Mouse (Mus musculus) forebrain, embryonic 12.5 days (tissue): ENCODE results near the gene Scn7a. TPM values are rescaled to one million over a fixed set of nuclear protein-coding genes. Genes with fewer than 3 reads are reported as not detected.

Experiments
- ATAC-seq: fragments of 200-750 bp; cut with Nextera tagmentation; 2 replicates; pipeline ENCODE4 v1.8.0; 2017; ENCODE audit warnings: moderate TSS enrichment; ENCODE audit not compliant: low FRiP score
- H3K27ac ChIP-seq: fragments of 300-500 bp; sonication (generic); 2 replicates; pipeline ENCODE4 v1.5.1; 2016; ENCODE audit warnings: mild to moderate bottlenecking
- H3K27me3 ChIP-seq: fragments of 300-500 bp; sonication (generic); 2 replicates; pipeline ENCODE4 v1.6.1; 2016; ENCODE audit warnings: mild to moderate bottlenecking
- H3K36me3 ChIP-seq: fragments of 300-500 bp; sonication (generic); replicated peaks from 2 replicates; pipeline ENCODE4 v1.6.1; 2016; ENCODE audit warnings: mild to moderate bottlenecking
- H3K4me1 ChIP-seq: fragments of 300-500 bp; sonication (generic); 2 replicates; pipeline ENCODE4 v1.6.1; 2016
- H3K4me2 ChIP-seq: fragments of 300-500 bp; sonication (generic); 2 replicates; pipeline ENCODE4 v1.6.1; 2016; ENCODE audit warnings: mild to moderate bottlenecking, moderate library complexity
- H3K4me3 ChIP-seq: fragments of 300-500 bp; sonication (generic); replicated peaks from 2 replicates; pipeline ENCODE4 v1.5.1; 2016; ENCODE audit warnings: mild to moderate bottlenecking
- H3K9ac ChIP-seq: fragments of 300-500 bp; sonication (generic); 2 replicates; pipeline ENCODE4 v1.6.1; 2016; ENCODE audit warnings: mild to moderate bottlenecking
- H3K9me3 ChIP-seq: fragments of 300-500 bp; sonication (generic); 2 replicates; pipeline ENCODE4 v1.6.1; 2016
- WGBS: fragments of 180-500 bp; shearing (Covaris S2); methylation state at CpG from one replicate; pipeline ENCODE4 v1.1.7; 2016; 5-methylcytosine and 5-hydroxymethylcytosine counted together
- polyA plus RNA-seq: library from polyadenylated mRNA; unstranded; fragments of >200 nt; fragmentation: Nextera tagmentation; extraction: Ambion mirVana; gene quantifications from 2 replicates; pipeline ENCODE4 v1.2.1, GENCODE M21; 2016

The Scn7a gene
- polyA plus RNA-seq, 1 experiment from 2014 or later = not detected

DNA sequence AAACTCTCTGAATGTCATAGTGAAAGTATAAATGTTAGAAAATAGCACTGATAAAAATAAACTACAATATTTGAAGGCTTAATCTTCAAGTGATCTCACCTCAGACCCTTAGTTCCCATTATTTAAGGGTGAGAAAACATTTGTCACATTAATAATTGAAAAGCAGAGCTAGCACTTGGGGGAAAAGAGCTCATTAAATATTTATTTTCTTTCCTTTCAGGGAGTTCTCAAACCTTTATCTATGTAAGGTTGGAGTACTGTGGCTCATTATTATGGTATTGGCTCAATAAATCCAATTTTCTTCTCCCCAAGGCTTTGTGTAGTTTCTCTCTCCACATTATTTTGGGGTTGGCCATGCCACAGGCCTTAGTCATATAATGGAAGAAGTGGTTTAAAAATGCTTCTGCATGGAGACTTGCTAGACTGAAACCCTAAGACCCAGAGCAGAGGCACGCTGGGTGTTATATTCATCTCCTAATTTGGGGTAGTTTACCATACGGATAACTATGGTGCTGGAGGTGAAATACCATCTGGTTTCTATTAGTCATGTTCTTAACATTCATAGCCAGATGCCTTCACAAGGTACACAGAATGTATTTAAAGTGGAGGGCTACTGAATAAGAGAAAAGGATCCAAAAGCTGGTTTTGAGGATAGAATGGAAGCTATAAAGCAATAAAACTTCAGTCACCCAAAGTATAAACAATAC, 57.7 kb downstream of the Scn7a start:
- H3K9me3 ChIP-seq = no peaks in the 10 kb centered on the region
- H3K4me1 ChIP-seq = no peaks in the 10 kb centered on the region
- H3K27me3 ChIP-seq = no peaks in the 10 kb centered on the region
- H3K9ac ChIP-seq = no peak overlapping the region
- H3K4me2 ChIP-seq = no peak overlapping the region
- WGBS = 69% methylated on average over 2 of the region's 2 CpGs
- H3K36me3 ChIP-seq = no peaks in the 10 kb centered on the region
- no peak for ATAC-seq
- H3K27ac ChIP-seq = no peak overlapping the region
- no peak overlapping the region for H3K4me3 ChIP-seq

DNA sequence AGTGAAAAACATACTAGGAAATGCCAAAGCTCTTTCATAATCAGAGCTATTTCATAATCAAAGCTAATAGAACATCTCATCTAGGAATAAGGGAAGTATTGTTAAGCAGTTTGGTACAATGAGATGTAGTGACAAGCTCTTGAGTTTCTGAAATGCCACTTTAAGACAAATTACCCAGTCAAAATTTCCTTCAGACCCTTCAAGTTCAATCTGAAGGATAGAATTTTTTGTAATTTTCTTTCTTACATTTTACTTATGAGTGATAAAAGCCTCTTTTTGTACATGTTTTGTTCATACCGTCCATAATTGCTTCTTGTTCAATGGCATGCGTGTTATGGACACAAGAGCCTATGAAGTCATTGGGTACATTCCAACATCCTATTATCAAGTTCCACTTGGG, 72.6 kb downstream of the Scn7a start:
- no peaks in the 10 kb centered on the region for H3K9me3 ChIP-seq
- no peak overlapping the region for H3K9ac ChIP-seq
- no peak overlapping the region for H3K4me3 ChIP-seq
- H3K36me3 ChIP-seq = no peaks in the 10 kb centered on the region
- H3K4me1 ChIP-seq = no peaks in the 10 kb centered on the region
- no peak overlapping the region for H3K27ac ChIP-seq
- no peak for ATAC-seq
- 70% methylated on average over 2 of the region's 2 CpGs for WGBS
- H3K4me2 ChIP-seq = no peak overlapping the region
- no peaks in the 10 kb centered on the region for H3K27me3 ChIP-seq

- Histone ChIP-seq H3K4me1 (no peaks in the 10 kb centered on the region), H3K4me3 (no peak overlapping the region), H3K36me3 (no peaks in the 10 kb centered on the region), H3K4me2 (no peak overlapping the region), H3K9ac (no peak overlapping the region), H3K27ac (no peak overlapping the region), H3K27me3 (no peaks in the 10 kb centered on the region), H3K9me3 (no peaks in the 10 kb centered on the region)
- 87% methylated on average over 2 of the region's 2 CpGs for WGBS
- ATAC-seq = no peak
Observed at GRCm38 (mm10) chr2:66692300-66692699, 92.4 kb downstream of the Scn7a start.

GRCm38 (mm10) chr2:66661988-66662387, 122.7 kb downstream of the Scn7a start:
- no peak overlapping the region for H3K27ac ChIP-seq
- no peaks in the 10 kb centered on the region for H3K36me3 ChIP-seq
- 76% methylated on average over 1 of the region's 1 CpGs for WGBS
- no peak for ATAC-seq
- H3K9me3 ChIP-seq = no peaks in the 10 kb centered on the region
- no peak overlapping the region for H3K4me2 ChIP-seq
- H3K4me3 ChIP-seq = no peak overlapping the region
- H3K27me3 ChIP-seq = no peaks in the 10 kb centered on the region
- no peaks in the 10 kb centered on the region for H3K4me1 ChIP-seq
- no peak overlapping the region for H3K9ac ChIP-seq

GRCm38 (mm10) chr2:66656430-66656829, 128.3 kb downstream of the Scn7a start:
- no peaks in the 10 kb centered on the region for H3K4me1 ChIP-seq
- WGBS = 98% methylated on average over 3 of the region's 3 CpGs
- no peak overlapping the region for H3K9ac ChIP-seq
- H3K27ac ChIP-seq = no peak overlapping the region
- H3K27me3 ChIP-seq = no peaks in the 10 kb centered on the region
- H3K9me3 ChIP-seq = no peaks in the 10 kb centered on the region
- H3K4me2 ChIP-seq = no peak overlapping the region
- no peak overlapping the region for H3K4me3 ChIP-seq
- H3K36me3 ChIP-seq = no peaks in the 10 kb centered on the region
- ATAC-seq = no peak

- no peaks in the 10 kb centered on the region for H3K27me3 ChIP-seq
- H3K9me3 ChIP-seq = no peaks in the 10 kb centered on the region
- WGBS = 86% methylated on average over 2 of the region's 2 CpGs
- H3K36me3 ChIP-seq = no peaks in the 10 kb centered on the region
- no peak overlapping the region for H3K4me2 ChIP-seq
- H3K4me3 ChIP-seq = no peak overlapping the region
- no peaks in the 10 kb centered on the region for H3K4me1 ChIP-seq
- ATAC-seq = no peak
- H3K9ac ChIP-seq = no peak overlapping the region
- H3K27ac ChIP-seq = no peak overlapping the region
Observed at GRCm38 (mm10) chr2:66655431-66655830, 129.3 kb downstream of the Scn7a start.

- H3K9me3 ChIP-seq = no peaks in the 10 kb centered on the region
- no peaks in the 10 kb centered on the region for H3K36me3 ChIP-seq
- no peak overlapping the region for H3K9ac ChIP-seq
- H3K27ac ChIP-seq = no peak overlapping the region
- WGBS = 29% methylated on average over 5 of the region's 5 CpGs
- ATAC-seq = peak; percentile 70; the same call in 1 of the 2 replicates
- no peak overlapping the region for H3K4me2 ChIP-seq
- H3K4me3 ChIP-seq = no peak overlapping the region
- no peaks in the 10 kb centered on the region for H3K4me1 ChIP-seq
- H3K27me3 ChIP-seq = no peaks in the 10 kb centered on the region
Observed at GRCm38 (mm10) chr2:66644384-66644783, 140.3 kb downstream of the Scn7a start.

DNA sequence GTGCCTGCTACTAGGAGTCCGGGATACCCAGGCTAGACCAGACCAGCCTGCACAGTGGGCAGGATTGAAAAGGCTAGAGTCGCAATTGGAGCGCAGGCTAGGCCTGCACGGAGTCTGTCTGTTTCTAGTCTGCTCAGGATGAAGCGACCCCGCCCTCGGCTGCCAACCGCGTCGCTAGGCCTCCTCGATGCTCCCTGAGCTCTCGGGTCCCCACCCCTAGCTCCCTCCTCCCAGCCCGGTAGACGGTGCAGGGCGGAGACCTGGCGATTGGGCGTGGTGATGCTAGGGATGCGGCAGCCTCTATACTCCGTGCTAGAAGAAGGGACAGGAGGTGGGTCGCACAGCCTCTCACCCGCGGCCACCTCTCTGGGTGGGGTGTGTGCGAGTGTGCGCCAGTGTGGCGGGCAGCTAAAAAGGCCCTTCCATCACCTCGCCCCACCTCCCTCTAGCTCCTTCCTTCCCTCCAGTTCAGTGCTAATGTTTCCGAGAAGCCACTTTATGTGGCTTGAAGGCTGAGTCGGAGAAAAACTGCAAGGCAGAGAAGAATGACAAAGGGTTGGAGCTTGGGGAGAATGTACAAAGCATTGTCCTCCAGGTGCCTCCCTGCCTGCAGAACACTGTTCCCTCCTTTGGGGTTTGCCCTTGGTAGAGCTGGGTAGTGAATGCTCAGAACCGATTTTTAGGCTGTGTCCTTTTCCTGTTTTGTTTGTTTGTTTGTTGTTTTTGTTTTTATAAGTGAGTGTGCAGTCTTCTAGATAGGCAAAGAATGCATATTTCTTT, 149.9 kb downstream of the Scn7a start, which contains the start of gene Scn9a:
TSS of gene Scn9a (minus strand) at position 383 of the 780 bp plus-strand sequence.
- peak within 1 kb of the TSS; percentile 46 for H3K4me3 ChIP-seq
- no peaks in the 10 kb centered on the region for H3K36me3 ChIP-seq
- H3K9ac ChIP-seq = peak within 1 kb of the TSS; percentile 57
- peak within 1 kb of the TSS; percentile 77 for H3K4me2 ChIP-seq
- no peaks in the 10 kb centered on the region for H3K27me3 ChIP-seq
- no peaks in the 10 kb centered on the region for H3K9me3 ChIP-seq
- 2% methylated on average over 29 of the region's 29 CpGs for WGBS
- H3K4me1 ChIP-seq = peaks cover 13% of the 10 kb centered on the region
- ATAC-seq = peak; percentile 87
- H3K27ac ChIP-seq = no peak within 1 kb of the TSS

DNA sequence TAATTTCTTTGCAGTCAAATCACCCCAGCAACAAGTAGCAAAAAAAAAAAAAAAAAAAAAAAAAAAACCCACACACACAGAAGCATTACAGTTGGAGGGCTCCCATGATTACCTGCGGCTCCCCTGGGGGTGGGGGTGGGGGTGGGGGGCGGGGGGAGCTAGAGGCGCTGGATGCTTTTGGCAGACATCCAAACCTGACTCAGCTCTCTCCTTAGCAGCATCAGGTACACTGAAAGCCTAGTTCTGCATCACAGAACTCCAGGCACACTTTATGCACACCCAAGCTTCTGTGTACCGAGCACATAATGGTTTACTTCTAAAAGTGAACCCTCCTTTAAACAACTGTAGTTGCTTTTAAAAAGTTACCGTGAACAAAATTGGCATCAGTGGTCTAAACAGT, 152.0 kb downstream of the Scn7a start:
- no peak overlapping the region for H3K4me2 ChIP-seq

More for the DNA sequence above, 152.0 kb downstream of the Scn7a start:
- no peak overlapping the region for H3K4me3 ChIP-seq
- H3K9me3 ChIP-seq = no peaks in the 10 kb centered on the region
- H3K4me1 ChIP-seq = peaks cover 13% of the 10 kb centered on the region
- 24% methylated on average over 5 of the region's 5 CpGs for WGBS
- H3K9ac ChIP-seq = no peak overlapping the region
- H3K27ac ChIP-seq = no peak overlapping the region
- H3K27me3 ChIP-seq = no peaks in the 10 kb centered on the region
- ATAC-seq = peak; percentile 3; the same call in 1 of the 2 replicates
- H3K36me3 ChIP-seq = no peaks in the 10 kb centered on the region

Other genes with a start within 250 kb of the Scn7a start
- gene Scn9a, start 150.0 kb downstream of the Scn7a start, polyA plus RNA-seq = 1.9 and 2.5 TPM in 2 replicates